In genomic region chr10:95264485-95265321, GRCm38 (mm10) we compare ENCODE assay signal across 9 mouse cellular contexts. TPM values are rescaled to one million over a fixed set of nuclear protein-coding genes. Genes with fewer than 3 reads are reported as not detected.
DNase-seq lines count a peak whose midpoint lies in the region; ATAC-seq and TF ChIP-seq lines count a peak whose summit lies in the region.
"Had no signal": no experiment of that assay in that cellular context is flagged by ENCODE, and none has a peak within 500 bp of the region (broad histone marks: within the 10 kb centered on the region; RNA-seq: fewer than 3 reads in every experiment).

No protein-coding gene starts in this region.

- peaks cover 11% of the 10 kb centered on the region for H3K27me3 ChIP-seq in hindbrain, embryonic 16.5 days (replicated peaks; ENCODE audit: control insufficient read depth, insufficient read depth, low read length)
- H3K27me3 ChIP-seq in midbrain, embryonic 15.5 days (replicated peaks), result peaks cover 23% of the 10 kb centered on the region
- H3K27me3 ChIP-seq in stomach, embryonic 16.5 days (ENCODE audit: control insufficient read depth, insufficient read depth, low read length), result no peaks in the 10 kb centered on the region
- H3K27me3 ChIP-seq: Patski had no signal

- peaks cover 11% of the 10 kb centered on the region for H3K4me1 ChIP-seq in hindbrain, embryonic 16.5 days (ENCODE audit: control insufficient read depth, insufficient read depth, low read depth, low read length)
- peaks cover 12% of the 10 kb centered on the region for H3K4me1 ChIP-seq in midbrain, embryonic 15.5 days
- H3K4me1 ChIP-seq in stomach, embryonic 16.5 days (ENCODE audit: control insufficient read depth, insufficient read depth, low read length), result peaks cover 8% of the 10 kb centered on the region

- peak overlapping the region; percentile 86 for H3K4me2 ChIP-seq in hindbrain, embryonic 16.5 days (ENCODE audit: low read length)
- peak overlapping the region; percentile 70 for H3K4me2 ChIP-seq in midbrain, embryonic 15.5 days
- H3K4me2 ChIP-seq in stomach, embryonic 16.5 days (ENCODE audit: low read depth, low read length), result peak overlapping the region; percentile 80

- DNase-seq in heart, adult 11 months, result peak; percentile 95
- no peak for DNase-seq in heart, postnatal 25 days (ENCODE audit: low spot score)
- DNase-seq in c-Kit-positive CD71-positive TER-119-positive erythroid progenitor cells, embryonic 14.5 days (ENCODE audit: low spot score), result peak; percentile 68
- peak; percentile 74 for DNase-seq in gastrocnemius, adult 2 months
- DNase-seq in liver, result peak; percentile 41

- peak; percentile 45; the same call in 1 of the 2 replicates for ATAC-seq in hindbrain, embryonic 16.5 days
- peak; percentile 34 for ATAC-seq in midbrain, embryonic 15.5 days (replicated peaks)
- ATAC-seq in stomach, embryonic 16.5 days (ENCODE audit: insufficient read depth, low FRiP score), result peak; percentile 37; the same call in 1 of the 2 replicates
- ATAC-seq: Patski had no signal

- peak overlapping the region; percentile 53 for H3K9ac ChIP-seq in hindbrain, embryonic 16.5 days (ENCODE audit: low read depth, low read length)
- H3K9ac ChIP-seq in midbrain, embryonic 15.5 days, result 0 out of 2 replicates have a peak overlapping the region, but pooled peaks have one; percentile 15
- H3K9ac ChIP-seq in stomach, embryonic 16.5 days (ENCODE audit: low read length), result peak overlapping the region; percentile 71

- H3K4me3 ChIP-seq in gastrocnemius, adult 2 months, result peak overlapping the region; percentile 81
- H3K4me3 ChIP-seq in hindbrain, embryonic 16.5 days (ENCODE audit: low read length), result peak overlapping the region; percentile 41
- H3K4me3 ChIP-seq in midbrain, embryonic 15.5 days, result peak overlapping the region; percentile 37
- peak overlapping the region; percentile 49 for H3K4me3 ChIP-seq in stomach, embryonic 16.5 days (replicated peaks; ENCODE audit: low read length)

- 7% methylated on average over 37 of the region's 37 CpGs for WGBS in hindbrain, embryonic 16.5 days
- WGBS in midbrain, embryonic 15.5 days, result 8% methylated on average over 37 of the region's 37 CpGs
- WGBS in stomach, embryonic 16.5 days, result 10% methylated on average over 37 of the region's 37 CpGs

- peak overlapping the region; percentile 88 for H3K27ac ChIP-seq in gastrocnemius, adult 2 months
- no peak overlapping the region for H3K27ac ChIP-seq in hindbrain, embryonic 16.5 days (ENCODE audit: low read depth, low read length)
- no peak overlapping the region for H3K27ac ChIP-seq in midbrain, embryonic 15.5 days
- H3K27ac ChIP-seq in stomach, embryonic 16.5 days (ENCODE audit: low read length), result no peak overlapping the region

- no peaks in the 10 kb centered on the region for H3K36me3 ChIP-seq in hindbrain, embryonic 16.5 days (ENCODE audit: control insufficient read depth, insufficient read depth, low read length)
- no peaks in the 10 kb centered on the region for H3K36me3 ChIP-seq in midbrain, embryonic 15.5 days (replicated peaks)
- H3K36me3 ChIP-seq in stomach, embryonic 16.5 days (ENCODE audit: control insufficient read depth, insufficient read depth, low read length), result no peaks in the 10 kb centered on the region

- H3K9me3 ChIP-seq in hindbrain, embryonic 16.5 days (ENCODE audit: control insufficient read depth, low read length), result no peaks in the 10 kb centered on the region
- no peaks in the 10 kb centered on the region for H3K9me3 ChIP-seq in midbrain, embryonic 15.5 days
- no peaks in the 10 kb centered on the region for H3K9me3 ChIP-seq in stomach, embryonic 16.5 days (replicated peaks; ENCODE audit: control insufficient read depth, low read length)

- intact Hi-C loops in heart, postnatal 25 days (cut with DNase I), result loop anchor here (2.0 to 5.0 kb wide), 4 partner anchors 32 to 150 kb away; no protein-coding TSS in a partner anchor
- intact Hi-C loops in gastrocnemius, adult 2 months (cut with DNase I), result loop anchor here (2.0 to 5.0 kb wide), 5 partner anchors 52 to 177 kb away; partner anchors contain the start of gene Socs2

- no peak for TF ChIP-seq CTCF in gastrocnemius, adult 2 months (IDR thresholded peaks at IDR 0.05)

RNA-seq across cellular contexts. Expression of gene Cradd, which starts 59.2 kb away (rescaled TPM):
- total RNA-seq in heart, postnatal 25 days (2021), result 1 to 10 TPM; 7.9 to 9.3 TPM
- total RNA-seq in gastrocnemius, adult 2 months (2021), result 1 to 10 TPM; 8.6 to 9.8 TPM
- polyA plus RNA-seq in hindbrain, embryonic 16.5 days (2015; fragmentation: Nextera tagmentation; extraction: Ambion mirVana), result 8.7 and 9.2 TPM in 2 replicates
- 9.6 and 10.1 TPM in 2 replicates for polyA plus RNA-seq in midbrain, embryonic 15.5 days (2015; fragmentation: Nextera tagmentation; extraction: Ambion mirVana)
- 9.8 and 10.7 TPM in 2 replicates for polyA plus RNA-seq in stomach, embryonic 16.5 days (2015; fragmentation: Nextera tagmentation; extraction: Ambion mirVana)

Comparison
In these comparisons a context has a peak if more than half of its experiments do, and no peak if none do; other contexts are left out.
1. H3K9ac ChIP-seq: peak in every context shown above with its lines; median percentile 71 in stomach, embryonic 16.5 days; 53 in hindbrain, embryonic 16.5 days; 15 in midbrain, embryonic 15.5 days.